Mouse (Mus musculus) left cerebral cortex, postnatal 4 days (tissue): Measurements from ENCODE around the gene Zfp771. TPM values are rescaled to one million over a fixed set of nuclear protein-coding genes. Genes with fewer than 3 reads are reported as not detected.
A peak's percentile ranks its signal among the peaks of the same experiment; 100 is the strongest.

ENCODE experiments used
- DNase-seq: peaks from one replicate; pipeline ENCODE4 v3.0.0-alpha.2; 2022
- intact Hi-C: fragments of 180-260 bp; cut with DNase I; formaldehyde crosslinking; loops from one replicate; pipeline ENCODE4 v1.15.1; 2025
- total RNA-seq, 2 experiments: library from RNA; stranded (reverse); gene quantifications; 2 replicates each; pipeline ENCODE4 v1.2.3; 2021

The Zfp771 gene
- total RNA-seq, 2 experiments from 2014 or later: 54.9 to 64.5 TPM

- intact Hi-C loops: no loop called here
- no peak for DNase-seq
These were observed 26.6 kb upstream of the Zfp771 start for GRCm38 (mm10) chr7:127217475-127217874.

GRCm38 (mm10) chr7:127217901-127218642, 26.0 kb upstream of the Zfp771 start:
- no peak for DNase-seq
- intact Hi-C loops: no loop called here

- intact Hi-C loops: no loop called here
- no peak for DNase-seq
These were observed 25.4 kb upstream of the Zfp771 start for GRCm38 (mm10) chr7:127218670-127219069.

GRCm38 (mm10) chr7:127220440-127220839, 23.6 kb upstream of the Zfp771 start:
- intact Hi-C loops: no loop called here
- no peak for DNase-seq

GRCm38 (mm10) chr7:127223106-127223505, 21.0 kb upstream of the Zfp771 start:
- intact Hi-C loops: no loop called here
- DNase-seq: no peak

GRCm38 (mm10) chr7:127223515-127224478, 20.3 kb upstream of the Zfp771 start:
- no peak for DNase-seq
- intact Hi-C loops: no loop called here

- DNase-seq: no peak
- intact Hi-C loops: no loop called here
These were observed 19.5 kb upstream of the Zfp771 start for GRCm38 (mm10) chr7:127224616-127225015.

GRCm38 (mm10) chr7:127225147-127225995, 18.7 kb upstream of the Zfp771 start:
- no peak for DNase-seq
- intact Hi-C loops: no loop called here

GRCm38 (mm10) chr7:127228615-127229303, 15.3 kb upstream of the Zfp771 start:
- DNase-seq: peak; percentile 85
- intact Hi-C loops: no loop called here

GRCm38 (mm10) chr7:127231376-127231775, 12.7 kb upstream of the Zfp771 start:
- intact Hi-C loops: no loop called here
- no peak for DNase-seq

GRCm38 (mm10) chr7:127231826-127232621, 12.1 kb upstream of the Zfp771 start:
- no peak for DNase-seq
- intact Hi-C loops: no loop called here

GRCm38 (mm10) chr7:127232622-127233367, 11.3 kb upstream of the Zfp771 start, which contains the start of the genes Zfp553 and Sept1:
Zfp553 (plus strand) TSS chr7:127233061.
Sept1 (minus strand) TSS chr7:127233130.
- peak; percentile 93 for DNase-seq
- intact Hi-C loops: no loop called here

- DNase-seq: peak; percentile 42
- intact Hi-C loops: no loop called here
These were observed 10.7 kb upstream of the Zfp771 start for GRCm38 (mm10) chr7:127233368-127233749.

GRCm38 (mm10) chr7:127233765-127234164, 10.3 kb upstream of the Zfp771 start:
- intact Hi-C loops: no loop called here
- DNase-seq: no peak

- no peak for DNase-seq
- intact Hi-C loops: no loop called here
These were observed 9.3 kb upstream of the Zfp771 start for GRCm38 (mm10) chr7:127234777-127235176.

GRCm38 (mm10) chr7:127243361-127243867, 660 bp upstream of the Zfp771 start:
- intact Hi-C loops: no loop called here
- no peak for DNase-seq

GRCm38 (mm10) chr7:127244658-127245510, 810 bp downstream of the Zfp771 start:
- DNase-seq: peak; percentile 49
- intact Hi-C loops: no loop called here
